Mouse (Mus musculus): Measurements from ENCODE around the gene Grhl3.
A peak's percentile ranks its signal among the peaks of the same experiment; 100 is the strongest.

Gene Grhl3

GRCm38 (mm10) chr4:135573251-135573808 lies at the start of gene Grhl3:
Grhl3 (minus strand) TSS chr4:135573630.
- DNase-seq (ENCODE audit: low read depth, low spot score) = peak; percentile 93

- no peak for DNase-seq (ENCODE audit: low read depth, low spot score)
Observed at GRCm38 (mm10) chr4:135622290-135622689, 48.9 kb upstream of the Grhl3 start.

- peak; percentile 62 for DNase-seq (ENCODE audit: low read depth, low spot score)
Observed at GRCm38 (mm10) chr4:135620461-135620860, 47.0 kb upstream of the Grhl3 start.

- peak; percentile 92 for DNase-seq (ENCODE audit: low read depth, low spot score)
Observed at GRCm38 (mm10) chr4:135617783-135618470, 44.5 kb upstream of the Grhl3 start.

- peak; percentile 82 for DNase-seq (ENCODE audit: low read depth, low spot score)
Observed at GRCm38 (mm10) chr4:135617038-135617437, 43.6 kb upstream of the Grhl3 start.

GRCm38 (mm10) chr4:135615307-135615706 lies 41.9 kb upstream of the Grhl3 start:
- DNase-seq (ENCODE audit: low read depth, low spot score) = peak; percentile 84

GRCm38 (mm10) chr4:135609986-135610385 lies 36.6 kb upstream of the Grhl3 start:
- DNase-seq (ENCODE audit: low read depth, low spot score) = peak; percentile 64

GRCm38 (mm10) chr4:135607979-135608885 lies 34.8 kb upstream of the Grhl3 start:
- DNase-seq (ENCODE audit: low read depth, low spot score) = no peak

GRCm38 (mm10) chr4:135606271-135606670 lies 32.8 kb upstream of the Grhl3 start:
- DNase-seq (ENCODE audit: low read depth, low spot score) = no peak

- no peak for DNase-seq (ENCODE audit: low read depth, low spot score)
Observed at GRCm38 (mm10) chr4:135601530-135601929, 28.1 kb upstream of the Grhl3 start.

- DNase-seq (ENCODE audit: low read depth, low spot score) = peak; percentile 87
Observed at GRCm38 (mm10) chr4:135599497-135600182, 26.2 kb upstream of the Grhl3 start.

- DNase-seq (ENCODE audit: low read depth, low spot score) = no peak
Observed at GRCm38 (mm10) chr4:135598998-135599397, 25.6 kb upstream of the Grhl3 start.

- DNase-seq (ENCODE audit: low read depth, low spot score) = no peak
Observed at GRCm38 (mm10) chr4:135597571-135597970, 24.1 kb upstream of the Grhl3 start.

- no peak for DNase-seq (ENCODE audit: low read depth, low spot score)
Observed at GRCm38 (mm10) chr4:135595943-135596342, 22.5 kb upstream of the Grhl3 start.

- peak; percentile 45 for DNase-seq (ENCODE audit: low read depth, low spot score)
Observed at GRCm38 (mm10) chr4:135591610-135592304, 18.3 kb upstream of the Grhl3 start.

GRCm38 (mm10) chr4:135591086-135591485 lies 17.7 kb upstream of the Grhl3 start:
- DNase-seq (ENCODE audit: low read depth, low spot score) = no peak

- no peak for DNase-seq (ENCODE audit: low read depth, low spot score)
Observed at GRCm38 (mm10) chr4:135584838-135585237, 11.4 kb upstream of the Grhl3 start.

GRCm38 (mm10) chr4:135581222-135581910 lies 7.9 kb upstream of the Grhl3 start:
- peak; percentile 94 for DNase-seq (ENCODE audit: low read depth, low spot score)

GRCm38 (mm10) chr4:135579695-135580094 lies 6.3 kb upstream of the Grhl3 start:
- peak; percentile 81 for DNase-seq (ENCODE audit: low read depth, low spot score)

GRCm38 (mm10) chr4:135578490-135578889 lies 5.1 kb upstream of the Grhl3 start:
- peak; percentile 88 for DNase-seq (ENCODE audit: low read depth, low spot score)
